Mouse (Mus musculus): ENCODE data around the gene Susd5. TPM values are rescaled to one million over a fixed set of nuclear protein-coding genes. Genes with fewer than 3 reads are reported as not detected.
"Not testable (repeated sequence)": the region's sequence is repeated elsewhere in the genome, so short reads cannot be mapped to it uniquely, and the experiment has no call there.

Susd5 gene
- polyA plus RNA-seq, 1 experiment: 0.50 TPM

DNA sequence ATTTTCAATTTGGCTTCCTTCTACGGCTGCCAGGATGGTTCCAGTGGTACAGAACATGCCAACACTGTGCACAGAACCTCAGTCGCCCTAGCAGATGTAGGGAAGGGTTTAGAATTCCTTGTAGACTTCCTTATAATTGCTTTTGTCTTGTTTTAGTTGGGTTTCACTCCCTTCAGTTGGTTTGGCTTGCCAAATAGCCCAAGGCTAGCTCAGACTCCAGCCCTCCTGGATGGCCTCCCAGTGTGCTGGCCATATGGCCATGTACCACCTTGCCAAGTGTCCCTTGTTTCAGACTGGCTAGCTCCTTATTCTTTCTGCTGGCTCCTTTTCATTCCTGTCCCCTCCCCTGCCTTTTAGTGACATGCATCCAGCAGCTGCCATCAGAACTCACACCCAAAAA is 53.3 kb downstream of the Susd5 start:
- no peaks in the 10 kb centered on the region for H3K79me3 ChIP-seq (ENCODE audit: low read depth)
- H3K79me2 ChIP-seq (ENCODE audit: control insufficient read depth, insufficient read depth): no peaks in the 10 kb centered on the region
- H3ac ChIP-seq (ENCODE audit: control insufficient read depth, insufficient read length, low read depth): no peak overlapping the region
- H3K36me3 ChIP-seq (ENCODE audit: control insufficient read depth, insufficient read depth): no peaks in the 10 kb centered on the region
- TF ChIP-seq FOSL1 (IDR thresholded peaks at IDR 0.05; ENCODE audit: insufficient read depth, low read length, poor library complexity, severe bottlenecking): no peak
- H3K27me3 ChIP-seq (ENCODE audit: control insufficient read depth, insufficient read depth, insufficient read length): no peaks in the 10 kb centered on the region
- no peak overlapping the region for H3K4me3 ChIP-seq (ENCODE audit: insufficient read depth, poor library complexity, severe bottlenecking)

DNA sequence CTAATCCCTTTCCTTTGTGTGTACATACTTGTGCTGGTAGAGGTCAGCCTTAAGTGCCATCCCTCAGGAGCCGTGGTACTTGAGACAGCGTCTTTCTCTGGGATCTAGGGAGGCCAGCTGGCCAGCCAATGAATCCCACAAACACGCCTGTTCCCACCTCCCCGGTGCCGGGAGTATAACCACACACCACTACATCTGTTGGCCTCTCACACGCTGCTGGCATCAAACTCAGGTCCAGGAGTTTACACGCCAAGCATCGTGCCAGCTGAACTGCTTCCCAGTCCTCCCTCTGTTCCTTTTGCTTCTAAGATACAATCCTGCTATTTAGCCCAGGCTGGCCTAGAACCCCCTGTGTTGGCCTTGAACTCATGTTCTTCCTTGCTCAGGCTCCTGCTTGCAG is 54.2 kb downstream of the Susd5 start:
- Histone ChIP-seq H3K27me3 (ENCODE audit: control insufficient read depth, insufficient read depth, insufficient read length) (no peaks in the 10 kb centered on the region), H3K79me3 (ENCODE audit: low read depth) (no peaks in the 10 kb centered on the region), H3K36me3 (ENCODE audit: control insufficient read depth, insufficient read depth) (no peaks in the 10 kb centered on the region), H3K79me2 (ENCODE audit: control insufficient read depth, insufficient read depth) (no peaks in the 10 kb centered on the region), H3ac (ENCODE audit: control insufficient read depth, insufficient read length, low read depth) (no peak overlapping the region), H3K4me3 (ENCODE audit: insufficient read depth, poor library complexity, severe bottlenecking) (no peak overlapping the region)
- peak; percentile 23 for TF ChIP-seq MYOD1 (IDR thresholded peaks at IDR 0.05; ENCODE audit: control insufficient read depth, insufficient read length, low read depth)
- no peak for TF ChIP-seq MAX (IDR thresholded peaks at IDR 0.05)

DNA sequence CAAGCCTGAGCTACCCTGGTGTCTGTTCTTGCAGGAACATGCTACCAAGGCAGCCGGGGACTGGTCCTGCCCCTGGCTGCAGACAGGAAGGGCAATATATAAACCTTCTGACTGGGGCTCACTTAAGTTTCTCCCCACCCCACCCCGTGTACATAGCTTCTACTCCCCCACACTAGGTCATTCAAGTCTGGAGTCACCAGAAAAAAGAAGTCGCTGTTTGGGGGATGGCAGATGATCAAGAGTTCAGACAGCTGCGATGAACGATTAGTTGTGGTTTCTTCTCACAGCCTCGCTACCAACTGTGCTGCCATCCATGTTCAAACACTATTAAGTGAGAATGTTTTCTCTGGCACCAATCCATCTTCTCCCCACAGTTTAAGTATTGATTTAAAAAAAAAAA is 55.3 kb downstream of the Susd5 start:
- H3K27me3 ChIP-seq (ENCODE audit: control insufficient read depth, insufficient read depth, insufficient read length): no peaks in the 10 kb centered on the region
- no peak overlapping the region for H3ac ChIP-seq (ENCODE audit: control insufficient read depth, insufficient read length, low read depth)
- no peaks in the 10 kb centered on the region for H3K79me2 ChIP-seq (ENCODE audit: control insufficient read depth, insufficient read depth)
- H3K36me3 ChIP-seq (ENCODE audit: control insufficient read depth, insufficient read depth): no peaks in the 10 kb centered on the region
- no peaks in the 10 kb centered on the region for H3K79me3 ChIP-seq (ENCODE audit: low read depth)
- H3K4me3 ChIP-seq (ENCODE audit: insufficient read depth, poor library complexity, severe bottlenecking): no peak overlapping the region
- TF ChIP-seq MAX (IDR thresholded peaks at IDR 0.05) (no peak), FOSL1 (IDR thresholded peaks at IDR 0.05; ENCODE audit: insufficient read depth, low read length, poor library complexity, severe bottlenecking) (no peak), MYOD1 (IDR thresholded peaks at IDR 0.05; ENCODE audit: control insufficient read depth, insufficient read length, low read depth) (peak; percentile 87)

DNA sequence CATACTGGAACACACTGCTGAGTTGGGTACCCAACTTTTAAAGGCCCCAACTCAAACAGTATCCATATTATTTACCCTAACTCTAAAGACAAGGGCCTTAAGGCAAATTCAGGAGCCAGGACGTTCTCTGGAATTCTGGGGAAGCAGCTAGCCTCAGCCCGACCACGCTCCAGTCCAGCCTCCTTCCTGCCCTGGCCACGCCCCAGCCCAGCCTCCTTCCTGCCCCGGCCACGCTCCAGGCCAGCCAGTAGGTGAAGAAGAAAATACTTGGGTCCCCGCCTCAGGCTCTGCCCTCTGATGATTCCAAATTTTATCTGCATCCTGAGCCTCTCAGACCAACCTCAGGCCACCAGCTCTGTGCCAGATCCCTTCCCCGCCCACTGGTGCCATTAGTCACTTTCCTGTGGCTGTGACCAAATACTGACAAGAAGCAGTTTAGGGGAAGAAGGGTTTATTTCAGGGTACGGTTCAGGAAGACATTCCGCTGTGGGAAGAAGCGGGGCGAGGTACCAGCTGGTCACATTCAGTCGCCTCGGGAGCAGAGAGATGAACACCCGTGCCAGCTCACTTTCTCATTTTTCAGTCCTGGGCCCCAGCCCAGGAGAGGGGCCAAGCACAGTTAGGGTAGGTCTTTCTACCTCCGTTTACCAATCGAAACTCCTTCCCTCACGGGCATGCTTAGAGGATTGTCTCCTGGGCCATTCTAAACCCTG is 57.1 kb downstream of the Susd5 start:
- TF ChIP-seq USF1 (IDR thresholded peaks at IDR 0.05; ENCODE audit: low read depth): no peak
- TF ChIP-seq CTCF (IDR thresholded peaks at IDR 0.05; ENCODE audit: control insufficient read depth, insufficient read depth, insufficient read length): no peak
- no peak for TF ChIP-seq MYOG (IDR thresholded peaks at IDR 0.05; ENCODE audit: control insufficient read depth, extremely low read depth, insufficient read length)
- TF ChIP-seq MAX (IDR thresholded peaks at IDR 0.05): no peak
- TF ChIP-seq CEBPB (IDR thresholded peaks at IDR 0.05; ENCODE audit: low read depth): no peak
- TF ChIP-seq FOSL1 (IDR thresholded peaks at IDR 0.05; ENCODE audit: insufficient read depth, low read length, poor library complexity, severe bottlenecking): no peak
- no peak for TF ChIP-seq MYOD1 (IDR thresholded peaks at IDR 0.05; ENCODE audit: control insufficient read depth, insufficient read length, low read depth)
- no peak overlapping the region for H3ac ChIP-seq (ENCODE audit: control insufficient read depth, insufficient read length, low read depth)

DNA sequence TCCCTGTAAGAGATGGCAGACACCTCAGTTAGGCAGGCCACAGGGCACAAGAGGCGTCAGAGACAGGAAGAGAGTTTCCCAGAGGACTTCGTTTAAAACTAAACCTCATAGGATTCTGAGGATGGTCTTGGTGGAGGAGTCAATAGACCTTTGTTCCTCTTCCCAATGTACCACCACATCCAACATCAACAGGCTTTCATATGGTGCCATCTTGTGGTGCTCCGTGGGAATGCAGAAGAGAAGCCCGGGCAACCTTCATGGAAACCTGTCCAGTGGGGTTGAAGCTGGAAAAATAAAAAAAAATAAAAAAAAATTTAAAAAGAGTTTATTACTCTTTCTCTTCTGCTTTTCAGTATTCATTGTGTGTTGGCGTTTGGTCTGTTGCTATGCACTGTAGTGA is 59.7 kb downstream of the Susd5 start:
- not testable (repeated sequence) for H3K27me3 ChIP-seq (ENCODE audit: control insufficient read depth, insufficient read depth, insufficient read length); H3K4me3 ChIP-seq (ENCODE audit: insufficient read depth, poor library complexity, severe bottlenecking); H3K79me3 ChIP-seq (ENCODE audit: low read depth); H3K36me3 ChIP-seq (ENCODE audit: control insufficient read depth, insufficient read depth); H3K79me2 ChIP-seq (ENCODE audit: control insufficient read depth, insufficient read depth); H3ac ChIP-seq (ENCODE audit: control insufficient read depth, insufficient read length, low read depth)

More for the DNA sequence above, 57.1 kb downstream of the Susd5 start:
- Histone ChIP-seq H3K79me2 (ENCODE audit: control insufficient read depth, insufficient read depth) (no peaks in the 10 kb centered on the region), H3K36me3 (ENCODE audit: control insufficient read depth, insufficient read depth) (no peaks in the 10 kb centered on the region), H3K4me3 (ENCODE audit: insufficient read depth, poor library complexity, severe bottlenecking) (no peak overlapping the region), H3K79me3 (ENCODE audit: low read depth) (no peaks in the 10 kb centered on the region), H3K27me3 (ENCODE audit: control insufficient read depth, insufficient read depth, insufficient read length) (no peaks in the 10 kb centered on the region)

DNA sequence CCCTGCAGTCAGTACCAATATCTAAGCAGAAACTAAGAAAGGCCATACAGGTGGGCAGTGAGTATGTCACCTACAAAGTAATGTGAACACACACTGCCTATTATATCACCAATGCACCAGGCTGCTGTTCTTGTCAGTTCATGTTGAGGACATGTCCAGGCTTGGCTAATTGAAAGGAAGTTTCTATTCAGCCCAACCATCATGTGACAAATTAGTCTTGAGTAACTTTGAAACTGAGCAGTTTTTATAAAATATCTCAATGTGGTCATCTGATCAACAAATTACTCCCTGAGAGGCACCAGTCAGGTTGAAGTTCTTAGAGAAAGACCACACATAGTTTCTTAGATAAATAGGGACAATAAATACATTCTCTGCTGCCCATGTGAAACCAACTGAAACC is 65.9 kb downstream of the Susd5 start:
- not testable (repeated sequence) for H3ac ChIP-seq (ENCODE audit: control insufficient read depth, insufficient read length, low read depth); H3K79me3 ChIP-seq (ENCODE audit: low read depth); H3K79me2 ChIP-seq (ENCODE audit: control insufficient read depth, insufficient read depth); H3K4me3 ChIP-seq (ENCODE audit: insufficient read depth, poor library complexity, severe bottlenecking); H3K36me3 ChIP-seq (ENCODE audit: control insufficient read depth, insufficient read depth); H3K27me3 ChIP-seq (ENCODE audit: control insufficient read depth, insufficient read depth, insufficient read length)

DNA sequence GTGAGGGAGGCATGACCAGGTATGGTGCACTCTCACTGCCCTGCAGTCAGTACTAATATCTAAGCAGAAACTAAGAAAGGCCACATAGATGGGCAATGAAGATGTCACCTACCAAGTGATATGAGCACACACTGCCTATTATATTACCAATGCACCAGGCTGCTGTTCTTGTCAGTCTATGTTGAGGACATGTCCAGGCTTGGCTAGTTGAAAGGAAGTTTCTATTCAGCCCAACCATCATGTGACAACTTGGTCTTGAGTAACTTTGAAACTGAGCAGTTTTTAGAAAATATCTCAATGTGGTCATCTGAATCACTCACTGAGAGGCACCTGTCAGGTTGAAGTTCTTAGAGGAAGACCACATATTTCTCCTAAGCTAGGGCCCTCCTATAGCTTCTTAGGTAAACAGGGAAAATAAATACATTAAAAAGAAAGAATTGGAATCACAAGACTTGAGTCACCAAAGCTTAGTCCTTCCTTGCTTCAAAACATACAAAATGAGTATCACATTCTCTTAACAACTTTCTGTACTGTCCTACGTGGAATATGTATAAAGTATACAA is 72.4 kb downstream of the Susd5 start:
- H3K79me3 ChIP-seq (ENCODE audit: low read depth): not testable (repeated sequence)

More for the DNA sequence above, 72.4 kb downstream of the Susd5 start:
- not testable (repeated sequence) for H3K4me3 ChIP-seq (ENCODE audit: insufficient read depth, poor library complexity, severe bottlenecking); H3K36me3 ChIP-seq (ENCODE audit: control insufficient read depth, insufficient read depth); H3ac ChIP-seq (ENCODE audit: control insufficient read depth, insufficient read length, low read depth); H3K27me3 ChIP-seq (ENCODE audit: control insufficient read depth, insufficient read depth, insufficient read length); H3K79me2 ChIP-seq (ENCODE audit: control insufficient read depth, insufficient read depth)

Other genes with a start within 250 kb of the Susd5 start
- 23.7 TPM for gene Ubp1, start 126.2 kb upstream of the Susd5 start, polyA plus RNA-seq (2012; fragmentation: generic; extraction: Trizol)
- gene Fbxl2, start 10.9 kb upstream of the Susd5 start, polyA plus RNA-seq (2012; fragmentation: generic; extraction: Trizol): 9.7 TPM